Mouse (Mus musculus): ENCODE measurements around the gene Spata17. TPM values are rescaled to one million over a fixed set of nuclear protein-coding genes. Genes with fewer than 3 reads are reported as not detected.

Spata17 gene
- polyA plus RNA-seq, 1 experiment from 2014 or later: 2.0 TPM

- H3K27ac ChIP-seq (ENCODE audit: low read depth, low read length): peak overlapping the region; percentile 12; the same call in 1 of the 2 replicates
- DNase-seq (ENCODE audit: low spot score) (no peak), ATAC-seq (replicated peaks; ENCODE audit: low FRiP score) (0 out of 2 replicates have a peak, but pooled peaks have one; percentile 61)
- no peak overlapping the region for H3K4me2 ChIP-seq (ENCODE audit: low read depth, low read length, severe bottlenecking)
- 78% methylated on average over 7 of the region's 7 CpGs for WGBS
- H3K9ac ChIP-seq (ENCODE audit: low read length): no peak overlapping the region
- no peaks in the 10 kb centered on the region for H3K27me3 ChIP-seq (ENCODE audit: control insufficient read depth, insufficient read depth, low read length)
- no peak overlapping the region for H3K4me3 ChIP-seq (ENCODE audit: low read depth, low read length)
- no peaks in the 10 kb centered on the region for H3K9me3 ChIP-seq (ENCODE audit: control insufficient read depth, low read length)
- H3K36me3 ChIP-seq (ENCODE audit: control insufficient read depth, insufficient read depth, low read length): no peaks in the 10 kb centered on the region
- H3K4me1 ChIP-seq (replicated peaks; ENCODE audit: control insufficient read depth, insufficient read depth, low read length): no peaks in the 10 kb centered on the region
Measured at GRCm38 (mm10) chr1:187003441-187003861, 211.8 kb downstream of the Spata17 start.

DNA sequence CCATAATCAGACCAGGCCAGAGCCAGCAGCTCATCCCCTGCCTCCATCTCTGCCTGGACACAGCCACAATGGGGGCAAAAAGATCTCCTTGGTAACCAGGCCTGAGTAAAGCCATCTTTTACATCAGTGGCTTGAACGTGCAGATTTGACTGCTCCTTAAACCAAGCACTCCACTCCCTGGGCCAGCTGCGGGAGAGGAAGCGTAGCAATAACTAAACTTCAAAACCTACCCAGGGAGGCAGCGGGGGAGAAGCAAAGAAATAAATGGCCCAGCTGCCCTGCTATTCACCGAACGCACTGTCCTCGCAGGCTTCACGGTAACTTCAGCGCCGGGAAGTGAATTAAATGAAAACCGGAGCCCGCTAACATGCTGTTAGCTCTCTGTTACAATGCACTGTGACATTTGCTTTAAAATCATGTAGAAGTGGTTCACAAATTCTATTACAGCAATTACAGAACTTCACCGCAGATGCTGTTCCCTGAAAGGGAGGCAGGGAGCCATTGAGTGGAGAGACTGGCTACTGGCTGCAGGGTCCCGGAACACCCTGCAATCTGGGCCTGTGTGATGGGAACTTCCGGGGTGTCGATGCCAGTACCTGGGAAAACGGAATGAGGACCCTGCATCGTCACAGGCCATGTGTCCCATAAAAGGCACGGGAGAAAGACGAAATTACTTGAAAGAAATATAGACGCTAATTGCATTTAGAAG is 217.5 kb downstream of the Spata17 start:
- ATAC-seq (replicated peaks; ENCODE audit: low FRiP score) (0 out of 2 replicates have a peak, but pooled peaks have one; percentile 55), DNase-seq (ENCODE audit: low spot score) (no peak)
- WGBS: 75% methylated on average over 21 of the region's 21 CpGs
- Histone ChIP-seq H3K27ac (ENCODE audit: low read depth, low read length) (0 out of 2 replicates have a peak overlapping the region, but pooled peaks have one; percentile 47), H3K4me3 (ENCODE audit: low read depth, low read length) (no peak overlapping the region), H3K9me3 (ENCODE audit: control insufficient read depth, low read length) (no peaks in the 10 kb centered on the region), H3K27me3 (ENCODE audit: control insufficient read depth, insufficient read depth, low read length) (no peaks in the 10 kb centered on the region), H3K36me3 (ENCODE audit: control insufficient read depth, insufficient read depth, low read length) (no peaks in the 10 kb centered on the region), H3K4me2 (ENCODE audit: low read depth, low read length, severe bottlenecking) (no peak overlapping the region), H3K4me1 (replicated peaks; ENCODE audit: control insufficient read depth, insufficient read depth, low read length) (no peaks in the 10 kb centered on the region), H3K9ac (ENCODE audit: low read length) (no peak overlapping the region)

Other genes starting within 250 kb of the Spata17 start
- gene D1Pas1, start 248.0 kb downstream of the Spata17 start, polyA plus RNA-seq (2014; fragmentation: Nextera tagmentation; extraction: Ambion mirVana): 0.11 TPM in 1 of 2 replicates, not detected in the other
- 27.2 and 30.8 TPM in 2 replicates for gene Gpatch2, start within 50 bp of the Spata17 start, polyA plus RNA-seq (2014; fragmentation: Nextera tagmentation; extraction: Ambion mirVana)

All from forebrain, embryonic 11.5 days (tissue).